Mouse (Mus musculus): ENCODE data around the gene Gm17359. TPM values are rescaled to one million over a fixed set of nuclear protein-coding genes. Genes with fewer than 3 reads are reported as not detected.

Gm17359 gene
- polyA plus RNA-seq, 1 experiment from 2014 or later: not detected

- Histone ChIP-seq H3K9ac (replicated peaks; ENCODE audit: low read length) (no peak overlapping the region), H3K27me3 (ENCODE audit: control insufficient read depth, insufficient read depth, low read length) (no peaks in the 10 kb centered on the region), H3K4me1 (ENCODE audit: control insufficient read depth, insufficient read depth, low read length) (no peaks in the 10 kb centered on the region), H3K4me3 (ENCODE audit: low read depth, low read length) (no peak overlapping the region), H3K36me3 (replicated peaks; ENCODE audit: control insufficient read depth, insufficient read depth, low read depth, low read length) (no peaks in the 10 kb centered on the region; the same call in none of the 2 replicates), H3K4me2 (ENCODE audit: low read depth, low read length) (no peak overlapping the region), H3K27ac (replicated peaks; ENCODE audit: low read depth, low read length) (no peak overlapping the region), H3K9me3 (replicated peaks; ENCODE audit: control insufficient read depth, low read length) (no peaks in the 10 kb centered on the region)
- ATAC-seq (replicated peaks; ENCODE audit: insufficient number of reproducible peaks, low FRiP score, low TSS enrichment, low read depth) (no peak), DNase-seq (ENCODE audit: low spot score) (no peak)
- WGBS: 92% methylated on average over 5 of the region's 5 CpGs
Observed at GRCm38 (mm10) chr3:79490102-79490501, 153.6 kb downstream of the Gm17359 start.

- Histone ChIP-seq H3K4me1 (ENCODE audit: control insufficient read depth, insufficient read depth, low read length) (no peaks in the 10 kb centered on the region), H3K9ac (replicated peaks; ENCODE audit: low read length) (no peak overlapping the region), H3K4me3 (ENCODE audit: low read depth, low read length) (no peak overlapping the region), H3K9me3 (replicated peaks; ENCODE audit: control insufficient read depth, low read length) (no peaks in the 10 kb centered on the region), H3K27me3 (ENCODE audit: control insufficient read depth, insufficient read depth, low read length) (no peaks in the 10 kb centered on the region), H3K27ac (replicated peaks; ENCODE audit: low read depth, low read length) (no peak overlapping the region), H3K4me2 (ENCODE audit: low read depth, low read length) (no peak overlapping the region), H3K36me3 (replicated peaks; ENCODE audit: control insufficient read depth, insufficient read depth, low read depth, low read length) (no peaks in the 10 kb centered on the region; the same call in none of the 2 replicates)
- DNase-seq (ENCODE audit: low spot score) (no peak), ATAC-seq (replicated peaks; ENCODE audit: insufficient number of reproducible peaks, low FRiP score, low TSS enrichment, low read depth) (no peak)
- 90% methylated on average over 3 of the region's 3 CpGs for WGBS
Observed at GRCm38 (mm10) chr3:79491614-79492013, 155.2 kb downstream of the Gm17359 start.

GRCm38 (mm10) chr3:79493064-79493463, 156.6 kb downstream of the Gm17359 start:
- Histone ChIP-seq H3K4me1 (ENCODE audit: control insufficient read depth, insufficient read depth, low read length) (no peaks in the 10 kb centered on the region), H3K9ac (replicated peaks; ENCODE audit: low read length) (no peak overlapping the region), H3K4me2 (ENCODE audit: low read depth, low read length) (no peak overlapping the region), H3K9me3 (replicated peaks; ENCODE audit: control insufficient read depth, low read length) (no peaks in the 10 kb centered on the region), H3K36me3 (replicated peaks; ENCODE audit: control insufficient read depth, insufficient read depth, low read depth, low read length) (no peaks in the 10 kb centered on the region; the same call in none of the 2 replicates), H3K4me3 (ENCODE audit: low read depth, low read length) (no peak overlapping the region), H3K27ac (replicated peaks; ENCODE audit: low read depth, low read length) (no peak overlapping the region), H3K27me3 (ENCODE audit: control insufficient read depth, insufficient read depth, low read length) (no peaks in the 10 kb centered on the region)
- DNase-seq (ENCODE audit: low spot score) (no peak), ATAC-seq (replicated peaks; ENCODE audit: insufficient number of reproducible peaks, low FRiP score, low TSS enrichment, low read depth) (no peak)
- 94% methylated on average over 10 of the region's 10 CpGs for WGBS

GRCm38 (mm10) chr3:79494028-79494427, 157.6 kb downstream of the Gm17359 start:
- DNase-seq (ENCODE audit: low spot score) (no peak), ATAC-seq (replicated peaks; ENCODE audit: insufficient number of reproducible peaks, low FRiP score, low TSS enrichment, low read depth) (no peak)
- no peaks in the 10 kb centered on the region for H3K4me1 ChIP-seq (ENCODE audit: control insufficient read depth, insufficient read depth, low read length)
- H3K36me3 ChIP-seq (replicated peaks; ENCODE audit: control insufficient read depth, insufficient read depth, low read depth, low read length): no peaks in the 10 kb centered on the region; the same call in 1 of the 2 replicates
- H3K4me3 ChIP-seq (ENCODE audit: low read depth, low read length): no peak overlapping the region
- no peak overlapping the region for H3K4me2 ChIP-seq (ENCODE audit: low read depth, low read length)
- no peak overlapping the region for H3K27ac ChIP-seq (replicated peaks; ENCODE audit: low read depth, low read length)
- H3K27me3 ChIP-seq (ENCODE audit: control insufficient read depth, insufficient read depth, low read length): no peaks in the 10 kb centered on the region
- no peaks in the 10 kb centered on the region for H3K9me3 ChIP-seq (replicated peaks; ENCODE audit: control insufficient read depth, low read length)
- no peak overlapping the region for H3K9ac ChIP-seq (replicated peaks; ENCODE audit: low read length)
- WGBS: 90% methylated on average over 8 of the region's 8 CpGs

- DNase-seq (ENCODE audit: low spot score): no peak
- WGBS: 87% methylated on average over 7 of the region's 7 CpGs
- H3K4me1 ChIP-seq (ENCODE audit: control insufficient read depth, insufficient read depth, low read length): no peaks in the 10 kb centered on the region
- no peaks in the 10 kb centered on the region for H3K9me3 ChIP-seq (replicated peaks; ENCODE audit: control insufficient read depth, low read length)
- no peak overlapping the region for H3K9ac ChIP-seq (replicated peaks; ENCODE audit: low read length)
- ATAC-seq (replicated peaks; ENCODE audit: insufficient number of reproducible peaks, low FRiP score, low TSS enrichment, low read depth): no peak
- H3K4me3 ChIP-seq (ENCODE audit: low read depth, low read length): no peak overlapping the region
- no peaks in the 10 kb centered on the region for H3K27me3 ChIP-seq (ENCODE audit: control insufficient read depth, insufficient read depth, low read length)
- no peaks in the 10 kb centered on the region; the same call in 1 of the 2 replicates for H3K36me3 ChIP-seq (replicated peaks; ENCODE audit: control insufficient read depth, insufficient read depth, low read depth, low read length)
- no peak overlapping the region for H3K4me2 ChIP-seq (ENCODE audit: low read depth, low read length)
- no peak overlapping the region for H3K27ac ChIP-seq (replicated peaks; ENCODE audit: low read depth, low read length)
Observed at GRCm38 (mm10) chr3:79495151-79495550, 158.7 kb downstream of the Gm17359 start.

- H3K9ac ChIP-seq (replicated peaks; ENCODE audit: low read length): no peak overlapping the region
- H3K36me3 ChIP-seq (replicated peaks; ENCODE audit: control insufficient read depth, insufficient read depth, low read depth, low read length): no peaks in the 10 kb centered on the region; the same call in 1 of the 2 replicates
- H3K27me3 ChIP-seq (ENCODE audit: control insufficient read depth, insufficient read depth, low read length): no peaks in the 10 kb centered on the region
- DNase-seq (ENCODE audit: low spot score) (no peak), ATAC-seq (replicated peaks; ENCODE audit: insufficient number of reproducible peaks, low FRiP score, low TSS enrichment, low read depth) (no peak)
- H3K27ac ChIP-seq (replicated peaks; ENCODE audit: low read depth, low read length): no peak overlapping the region
- WGBS: 74% methylated on average over 6 of the region's 6 CpGs
- H3K4me3 ChIP-seq (ENCODE audit: low read depth, low read length): no peak overlapping the region
- no peaks in the 10 kb centered on the region for H3K4me1 ChIP-seq (ENCODE audit: control insufficient read depth, insufficient read depth, low read length)
- H3K4me2 ChIP-seq (ENCODE audit: low read depth, low read length): no peak overlapping the region
- H3K9me3 ChIP-seq (replicated peaks; ENCODE audit: control insufficient read depth, low read length): no peaks in the 10 kb centered on the region
Observed at GRCm38 (mm10) chr3:79496668-79497067, 160.2 kb downstream of the Gm17359 start.

GRCm38 (mm10) chr3:79500279-79500678, 163.8 kb downstream of the Gm17359 start:
- H3K9me3 ChIP-seq (replicated peaks; ENCODE audit: control insufficient read depth, low read length): no peaks in the 10 kb centered on the region
- no peak for DNase-seq (ENCODE audit: low spot score)
- no peak for ATAC-seq (replicated peaks; ENCODE audit: insufficient number of reproducible peaks, low FRiP score, low TSS enrichment, low read depth)
- H3K4me3 ChIP-seq (ENCODE audit: low read depth, low read length): no peak overlapping the region
- no peak overlapping the region for H3K9ac ChIP-seq (replicated peaks; ENCODE audit: low read length)
- WGBS: 74% methylated on average over 10 of the region's 10 CpGs
- no peak overlapping the region for H3K4me2 ChIP-seq (ENCODE audit: low read depth, low read length)
- H3K27me3 ChIP-seq (ENCODE audit: control insufficient read depth, insufficient read depth, low read length): no peaks in the 10 kb centered on the region
- no peaks in the 10 kb centered on the region for H3K36me3 ChIP-seq (replicated peaks; ENCODE audit: control insufficient read depth, insufficient read depth, low read depth, low read length)
- H3K4me1 ChIP-seq (ENCODE audit: control insufficient read depth, insufficient read depth, low read length): no peaks in the 10 kb centered on the region
- H3K27ac ChIP-seq (replicated peaks; ENCODE audit: low read depth, low read length): no peak overlapping the region

- ATAC-seq (replicated peaks; ENCODE audit: insufficient number of reproducible peaks, low FRiP score, low TSS enrichment, low read depth): no peak
- H3K36me3 ChIP-seq (replicated peaks; ENCODE audit: control insufficient read depth, insufficient read depth, low read depth, low read length): no peaks in the 10 kb centered on the region
- no peaks in the 10 kb centered on the region for H3K4me1 ChIP-seq (ENCODE audit: control insufficient read depth, insufficient read depth, low read length)
- DNase-seq (ENCODE audit: low spot score): no peak
- no peaks in the 10 kb centered on the region for H3K27me3 ChIP-seq (ENCODE audit: control insufficient read depth, insufficient read depth, low read length)
- no peak overlapping the region for H3K4me3 ChIP-seq (ENCODE audit: low read depth, low read length)
- 79% methylated on average over 2 of the region's 2 CpGs for WGBS
- no peak overlapping the region for H3K27ac ChIP-seq (replicated peaks; ENCODE audit: low read depth, low read length)
- H3K9ac ChIP-seq (replicated peaks; ENCODE audit: low read length): no peak overlapping the region
- no peak overlapping the region for H3K4me2 ChIP-seq (ENCODE audit: low read depth, low read length)
- no peaks in the 10 kb centered on the region for H3K9me3 ChIP-seq (replicated peaks; ENCODE audit: control insufficient read depth, low read length)
Observed at GRCm38 (mm10) chr3:79501166-79501728, 164.8 kb downstream of the Gm17359 start.

Measured in embryonic facial prominence, embryonic 11.5 days (tissue).